Mouse (Mus musculus) kidney, postnatal 0 days (tissue): ENCODE data around the gene Tlr4. TPM values are rescaled to one million over a fixed set of nuclear protein-coding genes. Genes with fewer than 3 reads are reported as not detected.
A peak's percentile ranks its signal among the peaks of the same experiment; 100 is the strongest.

Experiments
- ATAC-seq: fragments of 200-750 bp; cut with Nextera tagmentation; replicated peaks from 2 replicates; pipeline ENCODE4 v1.8.0; 2017; ENCODE audit warnings: low read depth, moderate number of reproducible peaks, moderate TSS enrichment, moderate library complexity; ENCODE audit not compliant: low FRiP score
- DNase-seq: peaks from one replicate; pipeline ENCODE4 v3.0.0-alpha.2; 2016; ENCODE audit warnings: low spot score
- H3K27ac ChIP-seq: fragments of 300-500 bp; sonication (generic); 2 replicates; pipeline ENCODE4 v1.5.1; 2014; ENCODE audit warnings: mild to moderate bottlenecking
- H3K27me3 ChIP-seq: fragments of 300-500 bp; sonication (generic); 2 replicates; pipeline ENCODE4 v1.6.1; 2014; ENCODE audit warnings: low read length, mixed read lengths; ENCODE audit not compliant: insufficient read depth
- H3K36me3 ChIP-seq: fragments of 300-500 bp; sonication (generic); 2 replicates; pipeline ENCODE4 v1.6.1; 2014; ENCODE audit warnings: low read length, mixed read lengths; ENCODE audit not compliant: insufficient read depth
- H3K4me1 ChIP-seq: fragments of 300-500 bp; sonication (generic); replicated peaks from 2 replicates; pipeline ENCODE4 v1.6.1; 2014; ENCODE audit warnings: antibody characterized with exemption, low read length, mixed read lengths; ENCODE audit not compliant: insufficient read depth
- H3K4me2 ChIP-seq: fragments of 300-500 bp; sonication (generic); 2 replicates; pipeline ENCODE4 v1.6.1; 2014; ENCODE audit warnings: mild to moderate bottlenecking, low read length, moderate library complexity, mixed read lengths
- H3K4me3 ChIP-seq: fragments of 300-500 bp; sonication (generic); replicated peaks from 2 replicates; pipeline ENCODE4 v1.5.1; 2014; ENCODE audit warnings: low read depth, low read length
- H3K9ac ChIP-seq: fragments of 300-500 bp; sonication (generic); 2 replicates; pipeline ENCODE4 v1.6.1; 2014; ENCODE audit warnings: low read depth, low read length
- H3K9me3 ChIP-seq: fragments of 300-500 bp; sonication (generic); replicated peaks from 2 replicates; pipeline ENCODE4 v1.6.1; 2016; ENCODE audit warnings: low read length, inconsistent platforms, mixed read lengths
- CTCF ChIP-seq: IDR thresholded peaks from 2 replicates; pipeline ENCODE4 v1.5.1; 2016; ENCODE audit warnings: antibody characterized with exemption, low read depth, mild to moderate bottlenecking, moderate library complexity
- WGBS: fragments of 180-500 bp; shearing (Covaris S2); extraction: QIAGEN DNeasy Blood & Tissue Kit; methylation state at CpG from one replicate; pipeline ENCODE4 v1.1.7; 2014; 5-methylcytosine and 5-hydroxymethylcytosine counted together
- polyA plus RNA-seq: library from polyadenylated mRNA; unstranded; fragments of >200 nt; fragmentation: Nextera tagmentation; extraction: Ambion mirVana; gene quantifications from 2 replicates; pipeline ENCODE4 v1.2.1, GENCODE M21; 2015

Gene Tlr4
- polyA plus RNA-seq, 1 experiment from 2014 or later, result 2.0 TPM

- Histone ChIP-seq H3K4me1 (no peaks in the 10 kb centered on the region), H3K27ac (no peak overlapping the region), H3K4me2 (no peak overlapping the region), H3K27me3 (no peaks in the 10 kb centered on the region), H3K4me3 (no peak overlapping the region), H3K9ac (no peak overlapping the region), H3K9me3 (no peaks in the 10 kb centered on the region), H3K36me3 (no peaks in the 10 kb centered on the region)
- WGBS, result 57% methylated on average over 2 of the region's 2 CpGs
- no peak for DNase-seq
- ATAC-seq, result no peak
- TF ChIP-seq CTCF, result no peak
These were observed 6.2 kb upstream of the Tlr4 start for GRCm38 (mm10) chr4:66821171-66821570.

DNA sequence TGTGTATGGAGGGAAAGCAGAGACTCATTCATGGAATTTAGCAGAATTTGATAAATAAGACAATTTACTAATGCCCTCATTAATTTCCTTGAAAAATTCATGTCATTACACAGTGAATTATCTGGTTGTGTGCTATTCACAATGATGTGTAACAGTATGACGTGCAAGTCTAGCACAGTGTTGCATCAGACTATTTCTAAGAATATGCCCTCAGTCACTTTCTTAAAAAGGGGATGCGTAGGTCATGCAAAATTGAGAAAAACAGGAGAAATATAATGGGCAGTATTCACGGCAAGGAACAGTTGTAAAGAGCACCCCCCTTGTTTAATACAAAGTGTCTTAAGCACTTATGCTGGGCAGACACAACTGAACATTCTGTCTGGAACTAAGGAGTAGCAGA, 5.6 kb upstream of the Tlr4 start:
- Histone ChIP-seq H3K9ac (no peak overlapping the region), H3K27me3 (no peaks in the 10 kb centered on the region), H3K27ac (no peak overlapping the region), H3K4me2 (no peak overlapping the region), H3K36me3 (no peaks in the 10 kb centered on the region), H3K9me3 (no peaks in the 10 kb centered on the region), H3K4me3 (no peak overlapping the region), H3K4me1 (no peaks in the 10 kb centered on the region)
- no peak for TF ChIP-seq CTCF
- ATAC-seq, result no peak
- DNase-seq, result no peak
- WGBS, result 83% methylated on average over 3 of the region's 3 CpGs

GRCm38 (mm10) chr4:66828163-66828668, 832 bp downstream of the Tlr4 start:
- H3K4me3 ChIP-seq, result peak overlapping the region; percentile 36
- WGBS, result 20% methylated on average over 6 of the region's 6 CpGs
- H3K9ac ChIP-seq, result peak overlapping the region; percentile 40; the same call in 1 of the 2 replicates
- no peak for ATAC-seq
- H3K9me3 ChIP-seq, result no peaks in the 10 kb centered on the region
- 0 out of 2 replicates have a peak, but pooled peaks cover 6% of the 10 kb centered on the region for H3K4me1 ChIP-seq
- TF ChIP-seq CTCF, result no peak
- H3K4me2 ChIP-seq, result peak overlapping the region; percentile 57
- no peak for DNase-seq
- no peaks in the 10 kb centered on the region for H3K27me3 ChIP-seq
- H3K36me3 ChIP-seq, result no peaks in the 10 kb centered on the region
- peak overlapping the region; percentile 78 for H3K27ac ChIP-seq

- WGBS, result 9% methylated on average over 5 of the region's 5 CpGs
- no peak for TF ChIP-seq CTCF
- DNase-seq, result peak; percentile 56
- Histone ChIP-seq H3K4me1 (0 out of 2 replicates have a peak, but pooled peaks cover 6% of the 10 kb centered on the region), H3K4me3 (no peak overlapping the region), H3K9ac (no peak overlapping the region), H3K36me3 (no peaks in the 10 kb centered on the region), H3K27me3 (no peaks in the 10 kb centered on the region), H3K9me3 (no peaks in the 10 kb centered on the region), H3K27ac (no peak overlapping the region), H3K4me2 (peak overlapping the region; percentile 57)
- peak; percentile 59; the same call in 1 of the 2 replicates for ATAC-seq
These were observed 1.3 kb downstream of the Tlr4 start for GRCm38 (mm10) chr4:66828686-66829085.

GRCm38 (mm10) chr4:66838071-66838470, 10.7 kb downstream of the Tlr4 start:
- H3K4me1 ChIP-seq, result no peaks in the 10 kb centered on the region
- no peak overlapping the region for H3K9ac ChIP-seq
- no peak overlapping the region for H3K27ac ChIP-seq
- no peak overlapping the region for H3K4me3 ChIP-seq
- whole genome bisulfite sequencing, result 80% methylated on average over 2 of the region's 2 CpGs
- no peaks in the 10 kb centered on the region for H3K9me3 ChIP-seq
- TF ChIP-seq CTCF, result no peak
- ATAC-seq, result no peak
- H3K36me3 ChIP-seq, result no peaks in the 10 kb centered on the region
- no peaks in the 10 kb centered on the region for H3K27me3 ChIP-seq
- no peak for DNase-seq
- no peak overlapping the region for H3K4me2 ChIP-seq

GRCm38 (mm10) chr4:66843255-66843654, 15.9 kb downstream of the Tlr4 start:
- Histone ChIP-seq H3K4me3 (no peak overlapping the region), H3K27me3 (no peaks in the 10 kb centered on the region), H3K9ac (no peak overlapping the region), H3K9me3 (no peaks in the 10 kb centered on the region), H3K27ac (no peak overlapping the region), H3K4me1 (no peaks in the 10 kb centered on the region), H3K4me2 (no peak overlapping the region), H3K36me3 (no peaks in the 10 kb centered on the region)
- ATAC-seq (no peak), DNase-seq (no peak)
- 90% methylated on average over 1 of the region's 1 CpGs for WGBS
- no peak for TF ChIP-seq CTCF

GRCm38 (mm10) chr4:66852011-66852410, 24.6 kb downstream of the Tlr4 start:
- Histone ChIP-seq H3K27me3 (no peaks in the 10 kb centered on the region), H3K4me2 (no peak overlapping the region), H3K9me3 (no peaks in the 10 kb centered on the region), H3K9ac (no peak overlapping the region), H3K4me3 (no peak overlapping the region), H3K27ac (0 out of 2 replicates have a peak overlapping the region, but pooled peaks have one; percentile 13), H3K4me1 (no peaks in the 10 kb centered on the region), H3K36me3 (no peaks in the 10 kb centered on the region)
- no peak for TF ChIP-seq CTCF
- 57% methylated on average over 3 of the region's 3 CpGs for WGBS
- DNase-seq (peak; percentile 64), ATAC-seq (no peak)
